Mouse (Mus musculus) adrenal gland (tissue): ENCODE measurements around the gene Mapt.
"Not testable (repeated sequence)": the region's sequence is repeated elsewhere in the genome, so short reads cannot be mapped to it uniquely, and the experiment has no call there.

Experiments
- intact Hi-C: fragments of 180-260 bp; cut with DNase I; formaldehyde crosslinking; loops from one replicate; pipeline ENCODE4 v1.15.1; 2025

Gene Mapt

GRCm38 (mm10) chr11:104232141-104233061, 1.2 kb downstream of the Mapt start:
- intact Hi-C loops: no loop called here

- intact Hi-C loops: no loop called here
These were observed 1.9 kb downstream of the Mapt start for GRCm38 (mm10) chr11:104233101-104233500.

DNA sequence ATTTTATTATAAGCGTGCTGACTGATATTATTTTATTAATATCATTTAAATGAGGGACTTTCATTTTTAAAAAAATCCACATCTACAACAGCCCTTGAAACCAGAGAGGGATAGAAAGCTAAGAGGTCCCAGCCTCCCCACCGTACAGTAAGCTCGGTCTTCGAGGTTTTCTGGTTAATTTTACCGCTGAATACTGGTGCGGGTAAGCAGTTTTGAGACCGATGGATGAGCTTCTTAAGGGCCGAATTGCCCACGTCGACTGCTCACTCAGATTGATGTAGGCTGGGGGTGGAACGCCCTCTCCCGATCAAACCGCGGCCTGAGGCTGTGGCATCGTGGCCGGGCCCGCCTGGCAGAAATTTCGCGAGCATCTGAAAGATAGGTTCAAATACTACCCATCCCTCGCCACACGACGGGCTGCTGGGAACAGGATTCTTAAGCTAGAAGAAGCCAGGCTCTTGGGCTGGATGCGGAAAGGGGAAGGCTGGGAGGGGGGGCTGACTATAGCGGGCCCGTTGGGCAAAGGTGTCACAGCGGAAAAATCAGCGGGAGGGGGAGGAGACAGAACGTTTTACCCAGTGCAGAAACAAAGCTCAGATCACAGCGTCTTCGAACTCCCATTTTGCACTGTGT, 2.5 kb downstream of the Mapt start:
- intact Hi-C loops: no loop called here

DNA sequence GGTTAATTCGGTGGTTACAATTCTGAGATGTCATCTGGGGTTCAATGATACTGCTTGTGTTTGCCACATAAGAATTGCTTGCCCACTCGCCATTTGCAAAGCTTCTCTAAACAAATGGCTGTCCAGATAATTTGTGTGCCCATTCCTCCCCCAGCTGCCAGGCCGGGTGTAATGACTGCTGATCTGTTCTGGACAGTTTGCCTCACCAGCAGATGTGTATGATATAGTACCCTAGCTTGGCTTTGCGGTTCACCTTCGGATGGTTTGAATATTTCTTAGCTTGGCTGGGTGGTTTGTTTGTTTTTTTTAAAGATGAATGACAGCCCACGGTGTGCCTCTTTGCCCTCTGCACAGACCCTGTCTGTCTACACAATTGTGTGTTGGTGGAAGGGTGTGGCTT, 3.5 kb downstream of the Mapt start:
- intact Hi-C loops: no loop called here

DNA sequence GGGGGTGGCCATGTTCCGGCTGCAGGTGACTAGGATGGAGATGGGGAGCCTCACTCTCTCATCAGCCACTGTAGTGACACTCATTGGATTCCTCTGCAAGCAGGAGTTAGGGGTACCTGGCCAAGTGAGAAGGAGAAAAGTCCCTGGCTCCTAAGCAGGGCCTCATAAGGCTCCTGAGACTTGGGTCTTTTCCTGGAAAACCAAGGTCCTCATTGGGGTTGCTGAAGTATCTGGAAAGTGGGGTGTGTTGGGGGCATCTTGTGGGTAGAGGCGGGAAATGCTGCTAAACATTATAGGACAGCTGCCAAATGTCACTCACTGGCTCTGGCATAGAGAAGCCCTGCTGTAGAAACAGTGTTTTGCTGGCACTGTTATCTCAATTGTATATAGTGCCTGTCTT, 4.7 kb downstream of the Mapt start:
- intact Hi-C loops: no loop called here

- intact Hi-C loops: no loop called here
These were observed 6.0 kb downstream of the Mapt start for GRCm38 (mm10) chr11:104237226-104237625.

DNA sequence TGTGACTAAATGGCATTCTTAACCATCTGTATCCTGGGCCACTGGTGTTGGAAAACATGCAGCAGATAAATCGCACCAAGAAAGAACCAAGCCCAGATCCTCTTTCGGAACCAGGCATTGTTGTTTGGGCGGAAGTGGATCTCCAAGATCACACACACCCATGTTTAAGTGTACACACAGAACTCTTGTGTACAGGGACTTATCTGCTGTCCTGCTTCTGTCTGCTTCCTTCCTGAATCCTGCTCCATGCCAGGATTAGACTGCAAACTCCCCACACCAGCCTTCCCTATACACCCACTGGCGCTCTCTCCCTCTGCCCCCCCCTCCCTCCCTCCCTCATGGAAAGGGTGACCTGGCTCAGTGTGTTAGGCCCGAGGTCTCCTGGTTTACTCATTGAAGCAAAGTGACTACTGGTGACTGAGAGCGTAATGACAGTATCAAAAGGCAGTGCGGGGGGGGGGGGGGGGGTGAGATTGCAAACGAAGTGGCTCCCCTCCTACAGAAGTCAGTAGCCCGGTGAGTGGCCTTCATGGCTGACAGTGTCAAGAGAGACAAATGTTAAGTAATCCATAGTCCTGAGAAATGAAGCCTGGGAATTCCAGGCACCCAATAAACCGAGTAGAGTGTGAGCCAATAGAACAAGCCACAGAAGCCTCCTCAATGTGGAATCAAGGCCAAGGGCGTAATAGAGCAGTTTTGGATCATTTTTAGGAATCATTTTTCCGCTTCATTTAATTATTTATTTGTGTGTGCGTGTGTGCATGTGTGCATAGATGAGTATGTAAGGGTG, 7.0 kb downstream of the Mapt start:
- intact Hi-C loops: no loop called here

DNA sequence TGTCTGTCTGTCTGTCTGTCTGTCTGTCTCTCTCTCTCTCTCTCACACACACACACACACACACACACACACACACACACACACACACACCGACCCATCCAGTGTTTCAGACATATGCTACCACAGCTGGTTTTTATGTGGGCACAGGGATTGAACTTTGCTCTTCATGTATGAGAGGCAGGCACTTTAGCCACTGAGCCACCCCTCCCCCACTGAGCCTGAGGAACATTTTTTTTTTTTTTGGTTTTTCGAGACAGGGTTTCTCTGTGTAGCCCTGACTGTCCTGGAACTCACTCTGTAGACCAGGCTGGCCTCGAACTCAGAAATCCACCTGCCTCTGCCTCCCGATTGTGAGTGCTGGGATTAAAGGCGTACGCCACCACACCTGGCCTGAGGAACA, 14.3 kb downstream of the Mapt start:
- intact Hi-C loops: not testable (repeated sequence)

GRCm38 (mm10) chr11:104246171-104246694, 15.0 kb downstream of the Mapt start:
- intact Hi-C loops: no loop called here

- intact Hi-C loops: no loop called here
These were observed 16.0 kb downstream of the Mapt start for GRCm38 (mm10) chr11:104247141-104247717.

DNA sequence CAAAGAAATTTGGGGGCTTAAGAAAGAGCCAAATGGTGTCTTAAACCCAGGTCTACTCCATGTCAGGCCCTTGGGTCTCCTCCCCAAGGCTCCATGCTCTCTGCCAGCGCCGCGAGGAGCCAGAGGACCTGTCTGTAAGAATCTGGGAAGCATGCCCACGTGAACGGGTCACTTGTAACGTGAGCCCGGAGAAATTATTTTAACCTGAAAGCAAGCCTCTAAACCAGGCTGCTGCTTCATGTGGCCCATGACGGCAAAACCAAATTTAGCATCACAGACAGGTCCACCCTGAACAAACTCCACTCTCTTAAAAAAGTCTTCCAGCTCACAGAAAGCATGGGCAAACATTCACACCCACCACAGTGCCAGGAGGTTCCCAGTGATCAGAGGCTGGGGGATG, 18.2 kb downstream of the Mapt start:
- intact Hi-C loops: no loop called here

DNA sequence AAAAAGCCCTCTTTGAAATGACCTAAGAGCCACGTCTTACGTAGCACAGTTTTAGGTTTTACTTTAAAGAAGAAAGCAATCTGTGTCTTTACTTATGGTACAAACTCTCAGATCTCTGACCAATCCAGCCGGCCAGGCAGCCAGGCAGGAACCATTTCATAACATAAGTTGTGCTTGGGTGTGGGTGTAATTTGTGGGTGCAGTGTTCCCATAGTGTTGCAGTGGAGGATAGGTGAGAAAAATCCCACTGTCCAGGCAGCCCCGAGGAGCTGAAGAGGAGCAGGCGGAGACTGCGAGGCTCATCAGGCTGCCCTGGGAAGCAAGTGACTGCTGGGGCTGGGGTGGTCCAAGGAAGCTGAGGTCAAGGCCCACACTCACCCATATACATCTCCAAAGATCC, 19.9 kb downstream of the Mapt start:
- intact Hi-C loops: no loop called here

- intact Hi-C loops: no loop called here
These were observed 20.9 kb downstream of the Mapt start for GRCm38 (mm10) chr11:104252094-104252493.

- intact Hi-C loops: no loop called here
These were observed 23.3 kb downstream of the Mapt start for GRCm38 (mm10) chr11:104254408-104255039.

- intact Hi-C loops: no loop called here
These were observed 25.0 kb downstream of the Mapt start for GRCm38 (mm10) chr11:104256179-104256578.

DNA sequence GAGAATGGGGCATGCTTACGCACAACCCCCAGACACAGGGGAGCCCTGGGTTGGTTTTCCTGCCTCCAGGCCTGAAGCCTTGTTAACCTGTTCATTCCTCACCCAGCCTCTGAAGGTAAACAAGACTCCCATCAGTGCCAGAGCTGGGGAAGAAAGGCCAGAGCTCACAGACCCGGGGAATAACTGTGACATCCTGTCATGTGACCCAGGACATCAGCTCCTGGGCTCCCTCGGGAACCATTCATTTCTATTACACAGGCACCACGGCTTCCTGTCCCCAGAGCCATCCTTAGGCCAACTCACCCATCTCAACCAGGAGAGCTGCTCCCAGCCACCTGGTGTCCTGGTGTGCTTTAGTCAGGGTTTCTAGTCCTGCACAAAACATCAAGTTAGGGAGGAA, 27.8 kb downstream of the Mapt start:
- intact Hi-C loops: no loop called here

DNA sequence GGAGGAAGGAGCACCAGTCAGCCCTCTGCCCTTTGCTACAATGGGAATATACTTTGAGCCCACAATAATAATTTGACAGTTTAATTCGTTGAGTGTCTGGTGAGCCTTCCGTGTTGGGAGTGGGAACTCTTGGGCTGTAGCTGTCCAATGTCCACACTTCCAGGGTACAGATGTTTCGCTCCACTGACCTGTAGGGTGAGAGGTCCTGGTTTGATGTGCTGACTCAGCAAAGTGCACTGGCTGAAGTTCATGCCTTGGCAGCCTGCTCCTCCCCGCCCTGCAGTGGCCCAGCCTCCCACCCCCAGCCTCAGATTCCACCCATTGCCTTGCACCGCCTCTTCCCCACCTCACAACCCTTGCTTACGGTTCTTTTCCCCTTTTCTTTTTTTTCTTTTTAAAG, 33.5 kb downstream of the Mapt start:
- intact Hi-C loops: no loop called here

DNA sequence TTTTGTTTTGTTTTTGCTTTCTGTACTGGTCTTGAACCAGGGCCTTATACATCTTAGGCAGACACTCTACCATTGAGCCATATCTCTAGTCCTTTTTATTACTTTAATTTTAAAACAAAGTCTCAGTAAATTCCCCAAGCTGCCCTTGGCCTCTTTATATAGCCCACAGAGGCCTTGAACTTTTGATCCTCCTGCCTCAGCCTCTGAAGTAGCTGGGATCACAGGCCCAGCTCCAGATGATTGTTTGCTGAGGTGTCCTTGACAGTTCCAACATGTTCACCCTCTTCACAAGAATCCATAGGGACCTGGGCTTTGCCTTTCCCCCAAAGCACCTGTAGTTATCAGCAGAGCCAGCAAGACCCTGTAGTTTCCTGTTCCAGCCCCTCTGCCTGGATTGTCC, 34.5 kb downstream of the Mapt start:
- intact Hi-C loops: no loop called here

GRCm38 (mm10) chr11:104267380-104267779, 36.2 kb downstream of the Mapt start:
- intact Hi-C loops: no loop called here

DNA sequence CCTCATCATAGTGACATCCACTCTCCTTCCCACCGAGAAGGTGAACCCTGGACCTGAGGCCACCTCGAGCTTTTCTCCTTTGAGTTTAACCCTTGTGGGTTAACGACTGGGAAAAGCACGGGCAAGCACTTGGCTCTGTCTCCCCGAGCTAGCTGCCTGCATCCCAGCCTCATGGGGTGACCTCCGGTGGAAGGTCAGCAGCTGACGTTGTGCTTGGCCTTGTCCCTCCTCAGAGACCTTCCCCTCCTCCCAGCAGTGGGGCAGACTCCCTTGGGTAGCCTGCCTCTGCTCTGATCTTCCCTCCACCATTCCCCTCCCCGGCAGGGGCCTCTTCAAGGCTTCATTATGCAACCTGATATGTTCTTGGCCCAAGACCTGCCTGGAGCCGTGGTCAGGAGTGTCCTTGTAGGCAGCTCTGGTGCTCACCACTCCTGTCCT, 38.2 kb downstream of the Mapt start:
- intact Hi-C loops: no loop called here

DNA sequence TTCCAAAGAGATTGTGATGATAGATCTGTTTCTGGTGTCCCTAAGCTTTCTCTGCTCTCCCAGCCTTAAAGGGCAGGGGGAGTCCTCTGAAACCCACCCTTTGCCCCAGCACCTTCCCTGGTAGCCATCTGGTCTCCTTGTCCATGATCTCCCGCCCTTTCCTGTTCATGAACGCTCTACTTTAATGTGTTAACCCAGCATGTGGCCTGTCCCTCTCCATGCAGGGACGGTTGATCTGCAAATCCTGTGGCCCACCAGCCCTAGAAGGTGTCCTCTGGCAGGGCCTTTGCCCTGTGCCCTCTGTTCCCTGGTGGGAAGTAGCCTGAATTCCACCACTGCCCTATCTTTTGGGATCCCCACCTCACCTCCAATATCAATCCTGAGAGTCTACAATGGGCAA, 39.3 kb downstream of the Mapt start:
- intact Hi-C loops: no loop called here
